Mouse (Mus musculus) right cerebral cortex, postnatal 14 days (tissue): ENCODE results near the gene Ptges2.

Experiments used
- DNase-seq: peaks from one replicate; pipeline ENCODE4 v3.0.0; 2022

Gene Ptges2

GRCm38 (mm10) chr2:32375317-32375940, 20.3 kb upstream of the Ptges2 start:
- DNase-seq = no peak

- DNase-seq = no peak
Measured at GRCm38 (mm10) chr2:32376963-32377362, 18.7 kb upstream of the Ptges2 start.

- no peak for DNase-seq
Measured at GRCm38 (mm10) chr2:32380001-32380500, 15.6 kb upstream of the Ptges2 start.

GRCm38 (mm10) chr2:32381141-32381774, 14.4 kb upstream of the Ptges2 start:
- no peak for DNase-seq

GRCm38 (mm10) chr2:32381775-32382223, 13.9 kb upstream of the Ptges2 start, which contains the start of gene 1110008P14Rik:
1110008P14Rik (minus strand) TSS chr2:32381938.
- DNase-seq = peak; percentile 89

- no peak for DNase-seq
Measured at GRCm38 (mm10) chr2:32382689-32383088, 13.0 kb upstream of the Ptges2 start.

- no peak for DNase-seq
Measured at GRCm38 (mm10) chr2:32387706-32388490, 7.8 kb upstream of the Ptges2 start, which contains the start of gene Lcn2. Lcn2 (minus strand) TSS chr2:32388252.

GRCm38 (mm10) chr2:32389157-32389556, 6.5 kb upstream of the Ptges2 start:
- no peak for DNase-seq

GRCm38 (mm10) chr2:32390871-32391270, 4.8 kb upstream of the Ptges2 start:
- DNase-seq = no peak

- DNase-seq = no peak
Measured at GRCm38 (mm10) chr2:32392063-32392462, 3.6 kb upstream of the Ptges2 start.

- no peak for DNase-seq
Measured at GRCm38 (mm10) chr2:32394973-32395372, 723 bp upstream of the Ptges2 start.

GRCm38 (mm10) chr2:32395946-32396621, 388 bp downstream of the Ptges2 start:
- peak; percentile 87 for DNase-seq

- no peak for DNase-seq
Measured at GRCm38 (mm10) chr2:32396695-32397094, 999 bp downstream of the Ptges2 start.

- peak; percentile 98 for DNase-seq
Measured at GRCm38 (mm10) chr2:32404663-32405062, 9.0 kb downstream of the Ptges2 start.

- no peak for DNase-seq
Measured at GRCm38 (mm10) chr2:32407144-32407824, 11.6 kb downstream of the Ptges2 start.

- no peak for DNase-seq
Measured at GRCm38 (mm10) chr2:32408429-32409424, 13.0 kb downstream of the Ptges2 start.

GRCm38 (mm10) chr2:32411407-32411806, 15.7 kb downstream of the Ptges2 start:
- no peak for DNase-seq

GRCm38 (mm10) chr2:32412742-32413531, 17.2 kb downstream of the Ptges2 start:
- no peak for DNase-seq

- no peak for DNase-seq
Measured at GRCm38 (mm10) chr2:32413936-32414335, 18.2 kb downstream of the Ptges2 start.

- no peak for DNase-seq
Measured at GRCm38 (mm10) chr2:32415801-32416200, 20.1 kb downstream of the Ptges2 start.
